Mouse (Mus musculus): ENCODE data around the gene Oas2. TPM values are rescaled to one million over a fixed set of nuclear protein-coding genes. Genes with fewer than 3 reads are reported as not detected.
A peak's percentile ranks its signal among the peaks of the same experiment; 100 is the strongest.
"Not testable (repeated sequence)": the region's sequence is repeated elsewhere in the genome, so short reads cannot be mapped to it uniquely, and the experiment has no call there.

Oas2 gene
- total RNA-seq (2014; fragmentation: Nextera tagmentation) (0.47 TPM in 1 of 2 replicates, not detected in the other), total RNA-seq (2017) (1.0 TPM in 1 of 2 replicates, not detected in the other)

GRCm38 (mm10) chr5:120749688-120750087 is at the start of gene Oas2:
Oas2 (minus strand) TSS chr5:120749853.
- peak; percentile 65 for ATAC-seq (replicated peaks; ENCODE audit: poor library complexity, severe bottlenecking)

GRCm38 (mm10) chr5:120798943-120799342 is 49.3 kb upstream of the Oas2 start:
- not testable (repeated sequence) for ATAC-seq (replicated peaks; ENCODE audit: poor library complexity, severe bottlenecking)

GRCm38 (mm10) chr5:120798147-120798546 is 48.5 kb upstream of the Oas2 start:
- not testable (repeated sequence) for ATAC-seq (replicated peaks; ENCODE audit: poor library complexity, severe bottlenecking)

GRCm38 (mm10) chr5:120795480-120796034 is 45.9 kb upstream of the Oas2 start, which contains the start of gene Oas1e:
Oas1e (minus strand) TSS chr5:120795530.
- ATAC-seq (replicated peaks; ENCODE audit: poor library complexity, severe bottlenecking), result not testable (repeated sequence)

- ATAC-seq (replicated peaks; ENCODE audit: poor library complexity, severe bottlenecking), result peak; percentile 63
These were observed 43.4 kb upstream of the Oas2 start for GRCm38 (mm10) chr5:120793043-120793442.

- ATAC-seq (replicated peaks; ENCODE audit: poor library complexity, severe bottlenecking), result peak; percentile 81
These were observed 37.4 kb upstream of the Oas2 start for GRCm38 (mm10) chr5:120787042-120787441.

- no peak for ATAC-seq (replicated peaks; ENCODE audit: poor library complexity, severe bottlenecking)
These were observed 32.8 kb upstream of the Oas2 start for GRCm38 (mm10) chr5:120782446-120782845.

- ATAC-seq (replicated peaks; ENCODE audit: poor library complexity, severe bottlenecking), result no peak
These were observed 32.0 kb upstream of the Oas2 start for GRCm38 (mm10) chr5:120781646-120782045.

GRCm38 (mm10) chr5:120779922-120780321 is 30.3 kb upstream of the Oas2 start:
- ATAC-seq (replicated peaks; ENCODE audit: poor library complexity, severe bottlenecking), result no peak

- no peak for ATAC-seq (replicated peaks; ENCODE audit: poor library complexity, severe bottlenecking)
These were observed 29.3 kb upstream of the Oas2 start for GRCm38 (mm10) chr5:120778941-120779340.

- peak; percentile 58 for ATAC-seq (replicated peaks; ENCODE audit: poor library complexity, severe bottlenecking)
These were observed 27.8 kb upstream of the Oas2 start, which contains the start of gene Oas3 for GRCm38 (mm10) chr5:120777478-120777877. Oas3 (minus strand) TSS chr5:120777661.

GRCm38 (mm10) chr5:120776801-120777200 is 27.1 kb upstream of the Oas2 start:
- no peak for ATAC-seq (replicated peaks; ENCODE audit: poor library complexity, severe bottlenecking)

- ATAC-seq (replicated peaks; ENCODE audit: poor library complexity, severe bottlenecking), result peak; percentile 75
These were observed 25.8 kb upstream of the Oas2 start for GRCm38 (mm10) chr5:120775287-120775985.

- ATAC-seq (replicated peaks; ENCODE audit: poor library complexity, severe bottlenecking), result no peak
These were observed 19.7 kb upstream of the Oas2 start for GRCm38 (mm10) chr5:120769396-120769795.

- ATAC-seq (replicated peaks; ENCODE audit: poor library complexity, severe bottlenecking), result no peak
These were observed 15.4 kb upstream of the Oas2 start for GRCm38 (mm10) chr5:120765010-120765409.

GRCm38 (mm10) chr5:120761901-120762300 is 12.2 kb upstream of the Oas2 start:
- ATAC-seq (replicated peaks; ENCODE audit: poor library complexity, severe bottlenecking), result no peak

- peak; percentile 68 for ATAC-seq (replicated peaks; ENCODE audit: poor library complexity, severe bottlenecking)
These were observed 4.6 kb upstream of the Oas2 start for GRCm38 (mm10) chr5:120754215-120754614.

GRCm38 (mm10) chr5:120752786-120753185 is 3.1 kb upstream of the Oas2 start:
- no peak for ATAC-seq (replicated peaks; ENCODE audit: poor library complexity, severe bottlenecking)

- ATAC-seq (replicated peaks; ENCODE audit: poor library complexity, severe bottlenecking), result no peak
These were observed 1.6 kb upstream of the Oas2 start for GRCm38 (mm10) chr5:120751206-120751605.

- no peak for ATAC-seq (replicated peaks; ENCODE audit: poor library complexity, severe bottlenecking)
These were observed 3.2 kb downstream of the Oas2 start for GRCm38 (mm10) chr5:120746451-120746850.

GRCm38 (mm10) chr5:120742125-120742524 is 7.5 kb downstream of the Oas2 start:
- ATAC-seq (replicated peaks; ENCODE audit: poor library complexity, severe bottlenecking), result 0 out of 2 replicates have a peak, but pooled peaks have one; percentile 30

Measured in granulocyte monocyte progenitor cell, adult 5-6 weeks (primary cell).